Mouse (Mus musculus) testis, adult 2 months (tissue): ENCODE measurements at regions not wholly inside any gene's neighbourhood (a gene's known extent, or its start where the extent isn't known, plus 50 kb on each side); places are given as distances from the start of the nearest gene placed in this dataset.

Source experiments
- CTCF ChIP-seq: fragments of 200-500 bp; IDR thresholded peaks from 2 replicates; pipeline ENCODE4 v1.5.1; 2012; ENCODE audit warnings: low read depth, mild to moderate bottlenecking, inconsistent platforms, low read length, moderate library complexity; ENCODE audit not compliant: control insufficient read depth, insufficient read depth, insufficient replicate concordance
- POLR2A ChIP-seq: fragments of 200-500 bp; IDR thresholded peaks from 2 replicates; pipeline ENCODE4 v1.6.1; 2012; ENCODE audit warnings: low read depth, mild to moderate bottlenecking, inconsistent platforms, low read length, moderate library complexity; ENCODE audit not compliant: control insufficient read depth

DNA sequence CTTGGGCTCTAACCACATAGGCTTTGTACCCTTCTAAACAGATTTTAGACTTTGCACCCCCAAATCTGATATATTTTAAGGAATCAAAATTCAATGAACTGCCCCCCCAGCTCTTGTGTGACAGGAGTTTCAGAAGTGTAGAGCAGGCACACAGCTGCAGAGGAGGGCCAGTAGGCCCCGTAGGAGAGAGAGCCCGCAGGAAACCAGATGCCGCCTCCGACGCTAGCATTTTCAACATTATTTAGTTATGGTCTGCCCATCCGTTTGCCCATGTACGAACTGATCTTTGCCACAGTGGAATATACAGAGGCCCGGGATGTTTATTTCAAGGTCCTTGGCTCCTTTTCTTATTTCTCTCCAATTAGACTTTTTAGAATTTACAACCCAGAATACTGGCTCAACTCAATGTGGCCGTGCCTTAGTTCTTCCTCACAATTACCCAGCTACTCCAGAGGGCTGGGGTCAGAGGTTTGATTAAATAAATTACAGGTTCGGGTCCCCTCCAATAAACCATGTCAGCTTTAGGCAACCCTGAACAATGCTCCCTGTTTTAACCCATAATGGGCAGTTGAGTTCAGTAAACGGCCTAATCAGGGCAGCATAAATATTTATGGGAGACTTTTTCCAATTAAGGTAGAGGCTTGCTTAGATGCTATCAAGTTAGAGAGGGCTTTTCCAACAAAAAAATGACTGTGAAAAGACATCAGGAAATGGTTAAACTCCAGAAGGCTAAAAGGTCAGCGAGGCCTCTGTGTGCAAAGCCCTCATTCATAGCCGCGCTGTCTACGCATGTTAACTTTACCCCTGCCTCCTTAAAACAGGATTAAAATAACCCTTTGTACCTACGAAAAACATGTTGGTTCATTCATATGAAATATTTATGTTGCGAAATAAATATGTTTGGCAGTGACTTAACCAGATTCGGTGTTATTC is 308.2 kb upstream of the Prickle1 start:
- TF ChIP-seq CTCF (no peak), POLR2A (no peak)
